Mouse (Mus musculus): ENCODE measurements around the gene Slc2a6. TPM values are rescaled to one million over a fixed set of nuclear protein-coding genes. Genes with fewer than 3 reads are reported as not detected.

Gene Slc2a6
- 10 to 100 TPM; 28.9 to 29.1 TPM for total RNA-seq (2021)
- long read RNA-seq, experiment 1, transcript Slc2a6-201 (10 exons, 2,138 nt), result major isoform, 22 of 34 reads
- long read RNA-seq, experiment 1, partial matches to known transcripts, result 1 of 34 reads
- long read RNA-seq, experiment 1, other reads (novel, unspliced or antisense), result 11 of 34 reads
- long read RNA-seq, experiment 2, transcript Slc2a6-201 (10 exons, 2,138 nt), result major isoform, 15 of 35 reads
- long read RNA-seq, experiment 2, partial matches to known transcripts, result 3 of 35 reads
- long read RNA-seq, experiment 2, other reads (novel, unspliced or antisense), result 17 of 35 reads

DNA sequence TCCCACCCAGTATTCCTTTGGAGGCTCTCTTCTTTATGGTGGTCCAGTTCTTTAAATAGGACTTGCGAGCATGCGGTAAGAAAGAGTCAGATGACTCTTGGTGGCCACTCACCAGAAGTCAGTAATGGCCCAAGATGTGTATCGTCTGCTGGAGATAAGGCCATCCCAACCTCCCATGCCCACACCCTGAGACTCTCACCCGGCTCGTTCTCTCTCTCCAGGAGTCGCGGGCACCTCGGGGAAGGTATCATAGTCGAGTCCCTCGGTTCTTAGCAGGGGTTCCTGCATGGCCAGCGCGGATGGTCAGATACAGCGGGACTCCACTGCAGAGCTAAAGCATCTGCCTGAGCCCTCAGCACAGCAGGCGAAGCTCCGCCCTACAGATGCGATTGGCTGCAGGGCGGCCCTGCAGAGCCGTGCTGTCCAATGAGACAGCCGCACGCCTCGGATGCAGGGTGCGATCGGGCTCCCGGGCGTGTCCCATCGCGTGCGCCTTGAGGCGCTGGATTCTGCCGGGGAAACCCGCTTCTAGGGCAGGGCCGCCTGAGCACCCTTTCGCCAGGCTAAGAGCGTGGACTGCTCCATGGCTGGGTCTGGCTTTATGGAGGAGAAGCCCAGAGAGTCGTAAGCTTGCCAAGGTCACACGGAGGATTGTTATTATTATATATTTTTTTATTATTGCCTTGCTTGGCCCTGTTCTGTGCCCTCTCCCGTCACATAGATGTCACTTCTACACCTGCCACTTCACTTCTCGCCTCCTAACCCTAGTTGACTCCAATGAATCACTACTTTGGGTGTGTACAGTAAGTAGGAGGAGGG lies at the start of gene Slc2a6:
Slc2a6 (minus strand) TSS at position 381 of the 819 bp plus-strand sequence.
- H3K4me3 ChIP-seq, result peak within 1 kb of the TSS; percentile 62
- TF ChIP-seq CTCF (IDR thresholded peaks at IDR 0.05), result no peak
- DNase-seq (ENCODE audit: extremely low spot score in 1 of 2, low spot score in 2 of 2), result peak; percentile 88 to 92
- intact Hi-C loops (cut with DNase I), result loop anchor here (5.0 to 10.0 kb wide), 2 partner anchors 96 to 113 kb away; partner anchors contain the start of genes Med22, Rpl7a, Stkld1 and Surf1
- H3K27ac ChIP-seq, result peak within 1 kb of the TSS; percentile 89

DNA sequence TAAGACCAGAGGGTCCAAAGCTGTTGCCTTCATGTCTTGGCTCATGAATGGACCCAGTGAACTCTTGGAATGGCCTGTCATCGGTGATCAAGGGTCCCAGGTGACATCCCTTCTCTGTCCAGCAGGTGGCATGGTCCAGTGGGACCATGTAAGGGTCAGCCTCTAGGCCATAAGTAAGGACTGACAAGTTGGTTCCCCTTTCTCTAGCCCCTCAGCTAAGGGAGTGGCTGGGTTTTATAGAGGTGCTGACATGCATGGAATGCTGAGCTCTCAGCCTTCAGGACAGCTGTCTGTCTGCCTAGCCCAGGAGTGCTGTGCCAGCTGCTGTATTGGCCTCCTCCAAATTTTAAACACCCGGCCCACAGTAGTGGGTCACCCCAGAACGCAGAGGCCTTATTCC lies 47.7 kb upstream of the Slc2a6 start:
- Histone ChIP-seq H3K27ac (no peak overlapping the region), H3K4me3 (no peak overlapping the region)
- TF ChIP-seq CTCF (IDR thresholded peaks at IDR 0.05), result peak; percentile 67
- intact Hi-C loops (cut with DNase I), result no loop called here
- no peak for DNase-seq (ENCODE audit: extremely low spot score in 1 of 2, low spot score in 2 of 2)

- TF ChIP-seq CTCF (IDR thresholded peaks at IDR 0.05), result no peak
- intact Hi-C loops (cut with DNase I), result no loop called here
- H3K4me3 ChIP-seq, result no peak overlapping the region
- no peak for DNase-seq (ENCODE audit: extremely low spot score in 1 of 2, low spot score in 2 of 2)
- H3K27ac ChIP-seq, result no peak overlapping the region
Measured at GRCm38 (mm10) chr2:27074804-27075203, 47.0 kb upstream of the Slc2a6 start.

DNA sequence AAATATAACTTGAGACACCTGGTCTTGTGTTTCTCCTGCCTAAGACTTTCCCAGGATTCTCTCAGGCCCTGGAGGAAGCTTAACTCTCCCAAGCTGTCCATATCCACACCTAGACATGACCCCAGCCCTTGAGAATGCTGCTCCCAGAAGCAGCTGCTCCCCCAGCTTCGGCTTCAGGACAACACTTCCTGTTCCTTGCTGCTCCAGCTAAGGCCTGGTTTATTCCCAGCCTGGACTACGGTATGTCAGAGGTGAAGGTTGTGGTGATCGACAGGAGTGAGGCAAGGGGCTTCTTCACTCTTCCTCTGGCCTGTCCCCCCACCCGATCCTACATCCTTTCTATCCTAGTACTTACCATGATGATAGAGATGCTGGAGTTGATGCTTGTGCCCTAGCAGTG lies 45.6 kb upstream of the Slc2a6 start:
- no peak for DNase-seq (ENCODE audit: extremely low spot score in 1 of 2, low spot score in 2 of 2)
- intact Hi-C loops (cut with DNase I), result no loop called here
- Histone ChIP-seq H3K27ac (no peak overlapping the region), H3K4me3 (no peak overlapping the region)
- TF ChIP-seq CTCF (IDR thresholded peaks at IDR 0.05), result no peak

DNA sequence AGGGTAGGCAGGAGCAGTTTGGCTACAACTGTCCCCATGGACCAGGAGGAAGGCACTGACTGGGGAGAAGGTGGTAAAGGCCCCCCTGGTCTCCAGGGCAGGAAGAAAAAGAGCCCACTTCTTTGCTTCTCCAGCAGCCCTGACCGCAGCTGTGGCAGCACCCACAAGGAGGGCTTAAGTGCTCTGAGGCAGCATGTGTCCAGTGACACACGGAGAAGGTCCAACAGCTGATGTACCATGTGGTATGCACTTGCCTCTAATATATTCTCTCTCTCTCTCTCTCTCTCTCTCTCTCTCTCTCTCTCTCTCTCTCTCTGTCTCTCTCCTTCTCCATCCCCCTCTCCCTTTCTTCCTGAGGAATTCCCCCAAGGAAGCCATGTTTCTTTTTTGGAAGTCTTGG lies 44.2 kb upstream of the Slc2a6 start, which contains the start of gene Mymk:
Mymk (minus strand) TSS at position 202 of the 400 bp plus-strand sequence.
- Histone ChIP-seq H3K4me3 (no peak within 1 kb of the TSS), H3K27ac (0 out of 2 replicates have a peak within 1 kb of the TSS, but pooled peaks have one; percentile 54)
- intact Hi-C loops (cut with DNase I), result no loop called here
- DNase-seq (ENCODE audit: extremely low spot score in 1 of 2, low spot score in 2 of 2), result no peak
- TF ChIP-seq CTCF (IDR thresholded peaks at IDR 0.05), result no peak

DNA sequence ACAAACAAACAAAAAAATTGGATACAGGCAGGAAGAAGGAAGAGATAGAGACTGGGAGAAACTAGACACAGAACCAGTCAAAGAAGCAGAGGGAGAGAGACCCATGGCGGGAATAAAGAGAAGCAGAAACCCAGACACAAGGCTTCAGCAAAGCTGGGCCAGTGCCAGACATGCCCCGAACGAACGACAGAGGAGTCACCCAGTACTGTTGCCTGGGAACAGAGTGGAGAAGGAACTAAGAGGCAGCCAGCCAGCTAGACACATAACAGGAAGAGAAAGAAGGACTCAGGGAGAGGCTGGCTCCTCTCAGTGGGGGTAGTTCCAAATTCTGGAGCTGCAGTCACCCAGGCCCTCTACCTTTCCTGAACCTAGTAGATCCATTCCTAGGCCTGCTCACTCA lies 43.3 kb upstream of the Slc2a6 start:
- Histone ChIP-seq H3K27ac (0 out of 2 replicates have a peak overlapping the region, but pooled peaks have one; percentile 54), H3K4me3 (no peak overlapping the region)
- peak; percentile 75 to 80 for DNase-seq (ENCODE audit: extremely low spot score in 1 of 2, low spot score in 2 of 2)
- intact Hi-C loops (cut with DNase I), result no loop called here
- TF ChIP-seq CTCF (IDR thresholded peaks at IDR 0.05), result no peak

- DNase-seq (ENCODE audit: extremely low spot score in 1 of 2, low spot score in 2 of 2), result no peak
- Histone ChIP-seq H3K27ac (0 out of 2 replicates have a peak overlapping the region, but pooled peaks have one; percentile 32), H3K4me3 (no peak overlapping the region)
- intact Hi-C loops (cut with DNase I), result no loop called here
- TF ChIP-seq CTCF (IDR thresholded peaks at IDR 0.05), result no peak
Measured at GRCm38 (mm10) chr2:27070247-27070813, 42.5 kb upstream of the Slc2a6 start.

GRCm38 (mm10) chr2:27069646-27070045 lies 41.8 kb upstream of the Slc2a6 start:
- no peak for TF ChIP-seq CTCF (IDR thresholded peaks at IDR 0.05)
- H3K4me3 ChIP-seq, result no peak overlapping the region
- intact Hi-C loops (cut with DNase I), result no loop called here
- no peak overlapping the region for H3K27ac ChIP-seq
- no peak for DNase-seq (ENCODE audit: extremely low spot score in 1 of 2, low spot score in 2 of 2)

DNA sequence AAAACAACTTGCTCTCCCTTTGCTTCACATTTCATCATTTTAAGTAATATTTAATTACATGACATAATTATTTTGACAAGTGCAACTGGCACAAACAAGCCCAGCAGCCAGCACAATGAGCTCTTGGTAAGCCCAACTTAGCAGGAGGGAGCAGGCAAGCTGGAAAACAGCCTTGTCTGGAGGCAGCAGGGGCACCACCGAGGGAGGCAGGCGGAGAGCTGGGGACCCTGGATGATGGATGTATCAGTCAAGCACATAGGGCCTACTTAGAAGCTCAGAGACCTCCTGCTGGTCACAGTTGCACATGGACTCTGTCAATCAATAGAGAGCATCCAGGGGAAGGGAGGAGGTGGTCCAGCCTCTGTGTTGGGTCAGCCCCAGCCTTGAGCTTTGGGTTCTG lies 40.2 kb upstream of the Slc2a6 start:
- TF ChIP-seq CTCF (IDR thresholded peaks at IDR 0.05), result no peak
- H3K27ac ChIP-seq, result no peak overlapping the region
- no peak overlapping the region for H3K4me3 ChIP-seq
- DNase-seq (ENCODE audit: extremely low spot score in 1 of 2, low spot score in 2 of 2), result no peak
- intact Hi-C loops (cut with DNase I), result no loop called here

- no peak for TF ChIP-seq CTCF (IDR thresholded peaks at IDR 0.05)
- H3K27ac ChIP-seq, result no peak overlapping the region
- no peak for DNase-seq (ENCODE audit: extremely low spot score in 1 of 2, low spot score in 2 of 2)
- intact Hi-C loops (cut with DNase I), result no loop called here
- no peak overlapping the region for H3K4me3 ChIP-seq
Measured at GRCm38 (mm10) chr2:27067124-27067523, 39.3 kb upstream of the Slc2a6 start.

GRCm38 (mm10) chr2:27059187-27059586 lies 31.4 kb upstream of the Slc2a6 start:
- Histone ChIP-seq H3K4me3 (no peak overlapping the region), H3K27ac (no peak overlapping the region)
- no peak for TF ChIP-seq CTCF (IDR thresholded peaks at IDR 0.05)
- intact Hi-C loops (cut with DNase I), result no loop called here
- no peak for DNase-seq (ENCODE audit: extremely low spot score in 1 of 2, low spot score in 2 of 2)

- intact Hi-C loops (cut with DNase I), result no loop called here
- Histone ChIP-seq H3K27ac (no peak overlapping the region), H3K4me3 (no peak overlapping the region)
- TF ChIP-seq CTCF (IDR thresholded peaks at IDR 0.05), result no peak
- no peak for DNase-seq (ENCODE audit: extremely low spot score in 1 of 2, low spot score in 2 of 2)
Measured at GRCm38 (mm10) chr2:27058751-27059150, 31.0 kb upstream of the Slc2a6 start.
